Mouse (Mus musculus) hindbrain, embryonic 16.5 days (tissue): ENCODE data around the gene Lrrc74b. TPM values are rescaled to one million over a fixed set of nuclear protein-coding genes. Genes with fewer than 3 reads are reported as not detected.

Experiments used
- ATAC-seq: fragments of 200-750 bp; cut with Nextera tagmentation; 2 replicates; pipeline ENCODE4 v1.8.0; 2017; ENCODE audit warnings: moderate TSS enrichment, moderate library complexity
- H3K27ac ChIP-seq: fragments of 300-500 bp; sonication (generic); 2 replicates; pipeline ENCODE4 v1.5.1; 2014; ENCODE audit warnings: low read depth, mild to moderate bottlenecking, control low read depth, low read length, moderate library complexity
- H3K27me3 ChIP-seq: fragments of 300-500 bp; sonication (generic); replicated peaks from 2 replicates; pipeline ENCODE4 v1.6.1; 2014; ENCODE audit warnings: low read length; ENCODE audit not compliant: control insufficient read depth, insufficient read depth
- H3K36me3 ChIP-seq: fragments of 300-500 bp; sonication (generic); 2 replicates; pipeline ENCODE4 v1.6.1; 2014; ENCODE audit warnings: mild to moderate bottlenecking, low read length, moderate library complexity, mixed read lengths; ENCODE audit not compliant: control insufficient read depth, insufficient read depth
- H3K4me1 ChIP-seq: fragments of 300-500 bp; sonication (generic); 2 replicates; pipeline ENCODE4 v1.6.1; 2014; ENCODE audit warnings: low read depth, low read length; ENCODE audit not compliant: control insufficient read depth, insufficient read depth
- H3K4me2 ChIP-seq: fragments of 300-500 bp; sonication (generic); 2 replicates; pipeline ENCODE4 v1.6.1; 2014; ENCODE audit warnings: mild to moderate bottlenecking, low read length, control low read depth, moderate library complexity
- H3K4me3 ChIP-seq: fragments of 300-500 bp; sonication (generic); 2 replicates; pipeline ENCODE4 v1.5.1; 2014; ENCODE audit warnings: mild to moderate bottlenecking, low read length, control low read depth, moderate library complexity
- H3K9ac ChIP-seq: fragments of 300-500 bp; sonication (generic); 2 replicates; pipeline ENCODE4 v1.6.1; 2014; ENCODE audit warnings: low read depth, mild to moderate bottlenecking, control low read depth, low read length, moderate library complexity
- H3K9me3 ChIP-seq: fragments of 300-500 bp; sonication (generic); 2 replicates; pipeline ENCODE4 v1.6.1; 2014; ENCODE audit warnings: mild to moderate bottlenecking, low read length, moderate library complexity; ENCODE audit not compliant: control insufficient read depth
- WGBS: fragments of 180-500 bp; shearing (Covaris S2); extraction: QIAGEN DNeasy Blood & Tissue Kit; methylation state at CpG from one replicate; pipeline ENCODE4 v1.1.7; 2014; 5-methylcytosine and 5-hydroxymethylcytosine counted together
- polyA plus RNA-seq: library from polyadenylated mRNA; unstranded; fragments of >200 nt; fragmentation: Nextera tagmentation; extraction: Ambion mirVana; gene quantifications from 2 replicates; pipeline ENCODE4 v1.2.1, GENCODE M21; 2015

Gene Lrrc74b
- polyA plus RNA-seq, 1 experiment from 2014 or later, result 1.8 TPM

GRCm38 (mm10) chr16:17532271-17532670 is 28.8 kb downstream of the Lrrc74b start:
- H3K4me2 ChIP-seq, result no peak overlapping the region

GRCm38 (mm10) chr16:17530640-17531288 is 30.3 kb downstream of the Lrrc74b start, which contains the start of gene Thap7:
Gene Thap7, minus strand, starts transcription at chr16:17531136.
- under 1% methylated on average over 67 of the region's 67 CpGs for WGBS
- Histone ChIP-seq H3K4me2 (peak within 1 kb of the TSS; percentile 71), H3K36me3 (peaks cover 18% of the 10 kb centered on the region), H3K9ac (peak within 1 kb of the TSS; percentile 83), H3K27ac (peak within 1 kb of the TSS; percentile 98), H3K4me3 (peak within 1 kb of the TSS; percentile 65), H3K4me1 (peaks cover 15% of the 10 kb centered on the region), H3K9me3 (no peaks in the 10 kb centered on the region), H3K27me3 (no peaks in the 10 kb centered on the region)
- ATAC-seq, result peak; percentile 98

More at GRCm38 (mm10) chr16:17532271-17532670, 28.8 kb downstream of the Lrrc74b start:
- 59% methylated on average over 4 of the region's 4 CpGs for WGBS
- Histone ChIP-seq H3K9me3 (no peaks in the 10 kb centered on the region), H3K36me3 (peaks cover 9% of the 10 kb centered on the region), H3K27ac (no peak overlapping the region), H3K27me3 (no peaks in the 10 kb centered on the region), H3K4me3 (no peak overlapping the region), H3K4me1 (peaks cover 15% of the 10 kb centered on the region), H3K9ac (no peak overlapping the region)
- ATAC-seq, result no peak

GRCm38 (mm10) chr16:17529981-17530586 is 31.0 kb downstream of the Lrrc74b start:
- Histone ChIP-seq H3K4me1 (peaks cover 15% of the 10 kb centered on the region), H3K9ac (peak overlapping the region; percentile 83), H3K36me3 (peaks cover 25% of the 10 kb centered on the region), H3K27ac (peak overlapping the region; percentile 98), H3K27me3 (no peaks in the 10 kb centered on the region), H3K4me3 (peak overlapping the region; percentile 65), H3K4me2 (peak overlapping the region; percentile 71), H3K9me3 (no peaks in the 10 kb centered on the region)
- ATAC-seq, result peak; percentile 1; the same call in 1 of the 2 replicates
- 19% methylated on average over 17 of the region's 17 CpGs for WGBS

- no peak overlapping the region for H3K27ac ChIP-seq
- peaks cover 15% of the 10 kb centered on the region for H3K4me1 ChIP-seq
- H3K9ac ChIP-seq, result no peak overlapping the region
- WGBS, result 83% methylated on average over 13 of the region's 13 CpGs
- no peaks in the 10 kb centered on the region for H3K9me3 ChIP-seq
- no peak for ATAC-seq
- H3K36me3 ChIP-seq, result peaks cover 33% of the 10 kb centered on the region
- no peak overlapping the region for H3K4me3 ChIP-seq
- no peaks in the 10 kb centered on the region for H3K27me3 ChIP-seq
- H3K4me2 ChIP-seq, result no peak overlapping the region
Observed at GRCm38 (mm10) chr16:17528276-17528675, 32.8 kb downstream of the Lrrc74b start.

- Histone ChIP-seq H3K4me2 (no peak overlapping the region), H3K4me3 (no peak overlapping the region), H3K27ac (no peak overlapping the region), H3K9ac (no peak overlapping the region), H3K4me1 (peaks cover 15% of the 10 kb centered on the region), H3K27me3 (no peaks in the 10 kb centered on the region), H3K36me3 (peaks cover 40% of the 10 kb centered on the region), H3K9me3 (no peaks in the 10 kb centered on the region)
- no peak for ATAC-seq
Observed at GRCm38 (mm10) chr16:17527606-17528005, 33.4 kb downstream of the Lrrc74b start.

- Histone ChIP-seq H3K4me3 (no peak overlapping the region), H3K9ac (no peak overlapping the region), H3K4me1 (peaks cover 7% of the 10 kb centered on the region), H3K9me3 (no peaks in the 10 kb centered on the region), H3K36me3 (peaks cover 46% of the 10 kb centered on the region), H3K4me2 (no peak overlapping the region), H3K27me3 (no peaks in the 10 kb centered on the region), H3K27ac (no peak overlapping the region)
- WGBS, result 95% methylated on average over 6 of the region's 6 CpGs
- ATAC-seq, result no peak
Observed at GRCm38 (mm10) chr16:17526223-17526622, 34.8 kb downstream of the Lrrc74b start.

GRCm38 (mm10) chr16:17525524-17525923 is 35.5 kb downstream of the Lrrc74b start:
- H3K4me1 ChIP-seq, result peaks cover 7% of the 10 kb centered on the region
- peaks cover 50% of the 10 kb centered on the region for H3K36me3 ChIP-seq
- no peak overlapping the region for H3K9ac ChIP-seq
- ATAC-seq, result no peak
- WGBS, result 81% methylated on average over 3 of the region's 3 CpGs
- no peaks in the 10 kb centered on the region for H3K27me3 ChIP-seq
- H3K4me3 ChIP-seq, result no peak overlapping the region
- H3K27ac ChIP-seq, result no peak overlapping the region
- no peak overlapping the region for H3K4me2 ChIP-seq
- H3K9me3 ChIP-seq, result no peaks in the 10 kb centered on the region

- H3K9me3 ChIP-seq, result no peaks in the 10 kb centered on the region
- no peak overlapping the region for H3K9ac ChIP-seq
- H3K4me2 ChIP-seq, result no peak overlapping the region
- H3K36me3 ChIP-seq, result peaks cover 59% of the 10 kb centered on the region
- no peak for ATAC-seq
- WGBS, result 92% methylated on average over 11 of the region's 11 CpGs
- H3K27me3 ChIP-seq, result no peaks in the 10 kb centered on the region
- H3K4me1 ChIP-seq, result no peaks in the 10 kb centered on the region
- no peak overlapping the region for H3K4me3 ChIP-seq
- H3K27ac ChIP-seq, result no peak overlapping the region
Observed at GRCm38 (mm10) chr16:17524156-17524555, 36.9 kb downstream of the Lrrc74b start.

- no peak overlapping the region for H3K9ac ChIP-seq
- H3K9me3 ChIP-seq, result no peaks in the 10 kb centered on the region
- ATAC-seq, result no peak
- peaks cover 39% of the 10 kb centered on the region for H3K36me3 ChIP-seq
- H3K4me1 ChIP-seq, result no peaks in the 10 kb centered on the region
- H3K27me3 ChIP-seq, result no peaks in the 10 kb centered on the region
- no peak overlapping the region for H3K4me2 ChIP-seq
- no peak overlapping the region for H3K27ac ChIP-seq
- no peak overlapping the region for H3K4me3 ChIP-seq
- WGBS, result 90% methylated on average over 2 of the region's 2 CpGs
Observed at GRCm38 (mm10) chr16:17518910-17519309, 42.1 kb downstream of the Lrrc74b start.
